Mouse (Mus musculus) NIH3T3 (cell line): Measurements from ENCODE around the gene Grik5.
A peak's percentile ranks its signal among the peaks of the same experiment; 100 is the strongest.

Source experiments
- DNase-seq: peaks from one replicate; pipeline ENCODE4 v3.0.0-alpha.2; 2012; ENCODE audit warnings: low read depth

Gene Grik5

GRCm38 (mm10) chr7:25071979-25072715 is at the start of gene Grik5, which contains the start of gene Zfp574:
Gene Grik5 (minus strand): TSS chr7:25072346.
Gene Zfp574 (plus strand): TSS chr7:25072567.
- DNase-seq = no peak

GRCm38 (mm10) chr7:25121240-25121786 is 49.2 kb upstream of the Grik5 start:
- DNase-seq = no peak

- no peak for DNase-seq
Observed at GRCm38 (mm10) chr7:25120061-25120834, 48.1 kb upstream of the Grik5 start.

GRCm38 (mm10) chr7:25112956-25113603 is 40.9 kb upstream of the Grik5 start:
- DNase-seq = no peak

- DNase-seq = no peak
Observed at GRCm38 (mm10) chr7:25112178-25112955, 40.2 kb upstream of the Grik5 start.

- no peak for DNase-seq
Observed at GRCm38 (mm10) chr7:25110336-25110735, 38.2 kb upstream of the Grik5 start.

GRCm38 (mm10) chr7:25109355-25109754 is 37.2 kb upstream of the Grik5 start:
- peak; percentile 38 for DNase-seq

- DNase-seq = no peak
Observed at GRCm38 (mm10) chr7:25106790-25107502, 34.8 kb upstream of the Grik5 start.

- peak; percentile 92 for DNase-seq
Observed at GRCm38 (mm10) chr7:25105411-25106160, 33.4 kb upstream of the Grik5 start.

GRCm38 (mm10) chr7:25099581-25099980 is 27.4 kb upstream of the Grik5 start:
- DNase-seq = peak; percentile 72

- no peak for DNase-seq
Observed at GRCm38 (mm10) chr7:25098169-25098568, 26.0 kb upstream of the Grik5 start.

- no peak for DNase-seq
Observed at GRCm38 (mm10) chr7:25089875-25090274, 17.7 kb upstream of the Grik5 start.

- DNase-seq = no peak
Observed at GRCm38 (mm10) chr7:25088968-25089367, 16.8 kb upstream of the Grik5 start.

GRCm38 (mm10) chr7:25088531-25088930 is 16.4 kb upstream of the Grik5 start:
- no peak for DNase-seq

GRCm38 (mm10) chr7:25087972-25088371 is 15.8 kb upstream of the Grik5 start:
- DNase-seq = no peak

GRCm38 (mm10) chr7:25087256-25087912 is 15.2 kb upstream of the Grik5 start:
- no peak for DNase-seq

GRCm38 (mm10) chr7:25086656-25087055 is 14.5 kb upstream of the Grik5 start:
- DNase-seq = peak; percentile 31

GRCm38 (mm10) chr7:25084621-25085020 is 12.5 kb upstream of the Grik5 start:
- no peak for DNase-seq

GRCm38 (mm10) chr7:25082510-25082909 is 10.4 kb upstream of the Grik5 start:
- peak; percentile 70 for DNase-seq

- no peak for DNase-seq
Observed at GRCm38 (mm10) chr7:25080431-25080830, 8.3 kb upstream of the Grik5 start.
